In genomic region chr13:38009721-38010408, GRCm38 (mm10) we compare ENCODE assay signal across 15 mouse cellular contexts. TPM values are rescaled to one million over a fixed set of nuclear protein-coding genes. Genes with fewer than 3 reads are reported as not detected.
A peak's percentile ranks its signal among the peaks of the same experiment; 100 is the strongest.
DNase-seq lines count a peak whose midpoint lies in the region; ATAC-seq and TF ChIP-seq lines count a peak whose summit lies in the region.
"Had no signal": no experiment of that assay in that cellular context is flagged by ENCODE, and none has a peak within 500 bp of the region (broad histone marks: within the 10 kb centered on the region; RNA-seq: fewer than 3 reads in every experiment).

No protein-coding gene starts in this region.

- H3K9me3 ChIP-seq in liver, embryonic 16.5 days (replicated peaks; ENCODE audit: control insufficient read depth, low read length) = no peaks in the 10 kb centered on the region
- H3K9me3 ChIP-seq: limb, embryonic 10.5 days; midbrain, embryonic 15.5 days had no signal

- peak overlapping the region; percentile 47 for H3K4me2 ChIP-seq in liver, embryonic 16.5 days (ENCODE audit: low read depth, low read length)
- H3K4me2 ChIP-seq: heart, embryonic 12.5 days; midbrain, embryonic 15.5 days had no signal

- no peak for TF ChIP-seq CTCF in bone marrow, adult 2 months (IDR thresholded peaks at IDR 0.05; ENCODE audit: control insufficient read depth, insufficient read depth, low read length)
- TF ChIP-seq CTCF in spleen, adult 2 months (IDR thresholded peaks at IDR 0.05; ENCODE audit: extremely low read depth, insufficient read depth, insufficient read length, insufficient replicate concordance) = no peak

- peak overlapping the region; percentile 22; the same call in 1 of the 2 replicates for H3K9ac ChIP-seq in liver, embryonic 16.5 days (ENCODE audit: low read depth, low read length)
- H3K9ac ChIP-seq: heart, embryonic 12.5 days; midbrain, embryonic 15.5 days had no signal

- 5% methylated on average over 5 of the region's 5 CpGs for WGBS in bone marrow, adult 2 months
- 25% methylated on average over 5 of the region's 5 CpGs for WGBS in liver, embryonic 16.5 days (ENCODE audit: insufficient replicate concordance)
- WGBS in spleen, adult 2 months = 23% methylated on average over 5 of the region's 5 CpGs

- H3K27ac ChIP-seq in bone marrow, adult 2 months (ENCODE audit: control insufficient read depth, insufficient read depth, low read depth, low read length, poor library complexity) = peak overlapping the region; percentile 95
- H3K27ac ChIP-seq in liver, embryonic 16.5 days (ENCODE audit: low read length) = peak overlapping the region; percentile 86
- H3K27ac ChIP-seq in spleen, adult 2 months (ENCODE audit: insufficient read depth, low read length) = peak overlapping the region; percentile 76
- H3K27ac ChIP-seq: limb, embryonic 10.5 days; midbrain, embryonic 15.5 days had no signal

- DNase-seq in layer of hippocampus, adult 9-11 months = peak; percentile 48
- no peak for DNase-seq in layer of hippocampus, adult 9-10 months (ENCODE audit: low spot score)
- DNase-seq in spleen, adult 2 months (ENCODE audit: low read depth in 1 of 2, low spot score in 2 of 2) = peak in 1 of 2 experiments; percentile 22
- no peak for DNase-seq in gastrocnemius, adult 8-10 months (ENCODE audit: low spot score in 2 of 2)
- DNase-seq in left cerebral cortex, postnatal 14 days (ENCODE audit: low spot score in 2 of 2) = no peak
- DNase-seq: adrenal gland, postnatal 14 days; cerebellum, postnatal 10 days; kidney, adult 8-10 months; retina, postnatal 1 day had no signal

- H3K27me3 ChIP-seq in liver, embryonic 16.5 days (ENCODE audit: control insufficient read depth, insufficient read depth, low read depth, low read length) = no peaks in the 10 kb centered on the region
- H3K27me3 ChIP-seq in spleen, adult 2 months (ENCODE audit: control insufficient read depth, insufficient read depth, low read length) = no peaks in the 10 kb centered on the region
- H3K27me3 ChIP-seq: heart, embryonic 12.5 days; midbrain, embryonic 15.5 days had no signal

- H3K4me3 ChIP-seq in bone marrow, adult 2 months (replicated peaks; ENCODE audit: control insufficient read depth, low read depth, low read length) = no peak overlapping the region
- no peak overlapping the region for H3K4me3 ChIP-seq in liver, embryonic 16.5 days (ENCODE audit: low read depth, low read length)
- H3K4me3 ChIP-seq in spleen, adult 2 months (ENCODE audit: extremely low read depth, insufficient read depth, insufficient read length) = no peak overlapping the region
- H3K4me3 ChIP-seq: heart, embryonic 12.5 days; limb, embryonic 10.5 days; midbrain, embryonic 15.5 days had no signal

- peaks cover 7% of the 10 kb centered on the region for H3K4me1 ChIP-seq in bone marrow, adult 2 months (ENCODE audit: control insufficient read depth, insufficient read depth, low read length)
- peaks cover 11% of the 10 kb centered on the region for H3K4me1 ChIP-seq in liver, embryonic 16.5 days (ENCODE audit: control insufficient read depth, low read depth, low read length)
- peaks cover 6% of the 10 kb centered on the region; the same call in 1 of the 2 replicates for H3K4me1 ChIP-seq in spleen, adult 2 months (ENCODE audit: control insufficient read depth, insufficient read depth, insufficient read length)
- H3K4me1 ChIP-seq: heart, embryonic 12.5 days; limb, embryonic 10.5 days; midbrain, embryonic 15.5 days had no signal

- TF ChIP-seq POLR2A in bone marrow, adult 2 months (IDR thresholded peaks at IDR 0.05; ENCODE audit: borderline replicate concordance, control insufficient read depth, low read depth, low read length) = no peak
- no peak for TF ChIP-seq POLR2A in spleen, adult 2 months (IDR thresholded peaks at IDR 0.05; ENCODE audit: low read depth, low read length)

- ATAC-seq in liver, embryonic 16.5 days (ENCODE audit: low read depth) = peak; percentile 85
- no peak for ATAC-seq in activated CD4-positive, CD25-positive, alpha-beta regulatory T cell, adult 4 months
- ATAC-seq: midbrain, embryonic 15.5 days had no signal

- H3K36me3 ChIP-seq in liver, embryonic 16.5 days (ENCODE audit: control insufficient read depth, insufficient read depth) = no peaks in the 10 kb centered on the region
- no peaks in the 10 kb centered on the region for H3K36me3 ChIP-seq in spleen, adult 2 months (ENCODE audit: control insufficient read depth, insufficient read depth, low read length)
- H3K36me3 ChIP-seq: heart, embryonic 12.5 days; limb, embryonic 10.5 days; midbrain, embryonic 15.5 days had no signal

- intact Hi-C loops in left cerebral cortex, postnatal 14 days (cut with DNase I) = no loop called here

RNA-seq across cellular contexts. Expression of gene Ssr1, which starts 15.8 kb away (rescaled TPM):
- polyA plus RNA-seq in bone marrow, adult 2 months (2011; ENCODE audit: insufficient read depth, insufficient read length, low replicate concordance, missing spikeins) = 43.0 and 56.0 TPM in 2 replicates
- polyA plus RNA-seq in liver, embryonic 16.5 days (2015; fragmentation: Nextera tagmentation; extraction: Ambion mirVana) = 67.7 and 69.3 TPM in 2 replicates
- polyA plus RNA-seq in spleen, adult 2 months (2012; rRNA removed) = 3.9 and 4.1 TPM in 2 replicates
- total RNA-seq in gastrocnemius, adult 8-10 months (2022) = 10 to 100 TPM; 66.3 to 73.3 (median 69.5) TPM
- 100 to 1,000 TPM; 109 to 123 TPM for polyA plus RNA-seq in activated CD4-positive, CD25-positive, alpha-beta regulatory T cell, adult 4 months (2017; shearing (Covaris generic))
- 10 to 100 TPM; 82.2 to 87.8 TPM for total RNA-seq in left cerebral cortex, postnatal 14 days (2021)

RNA-seq across cellular contexts. Expression of gene Riok1, which starts 26.9 kb away (rescaled TPM):
- polyA plus RNA-seq in bone marrow, adult 2 months (2011; ENCODE audit: insufficient read depth, insufficient read length, low replicate concordance, missing spikeins) = 22.4 and 40.9 TPM in 2 replicates
- polyA plus RNA-seq in liver, embryonic 16.5 days (2015; fragmentation: Nextera tagmentation; extraction: Ambion mirVana) = 18.1 and 18.8 TPM in 2 replicates
- polyA plus RNA-seq in spleen, adult 2 months (2012; rRNA removed) = 13.0 and 17.1 TPM in 2 replicates
- total RNA-seq in gastrocnemius, adult 8-10 months (2022) = 10 to 100 TPM in 1 of 4 experiments, 1 to 10 TPM in 3; 5.2 to 10.7 (median 7.3) TPM
- 100 to 1,000 TPM in 1 of 2 experiments, 10 to 100 TPM in 1; 82.1 to 103 TPM for polyA plus RNA-seq in activated CD4-positive, CD25-positive, alpha-beta regulatory T cell, adult 4 months (2017; shearing (Covaris generic))
- total RNA-seq in left cerebral cortex, postnatal 14 days (2021) = 10 to 100 TPM; 20.4 to 24.3 TPM

RNA-seq across cellular contexts. Expression of gene Cage1, which starts 27.0 kb away (rescaled TPM):
- 0.70 and 0.74 TPM in 2 replicates for polyA plus RNA-seq in bone marrow, adult 2 months (2011; ENCODE audit: insufficient read depth, insufficient read length, low replicate concordance, missing spikeins)
- 0.25 and 0.40 TPM in 2 replicates for polyA plus RNA-seq in liver, embryonic 16.5 days (2015; fragmentation: Nextera tagmentation; extraction: Ambion mirVana)
- 0.06 and 0.08 TPM in 2 replicates for polyA plus RNA-seq in spleen, adult 2 months (2012; rRNA removed)
- total RNA-seq in gastrocnemius, adult 8-10 months (2022) = 1 to 10 TPM; 1.2 to 1.6 (median 1.3) TPM
- 1 to 10 TPM; 1.5 to 2.4 TPM for polyA plus RNA-seq in activated CD4-positive, CD25-positive, alpha-beta regulatory T cell, adult 4 months (2017; shearing (Covaris generic))
- total RNA-seq in left cerebral cortex, postnatal 14 days (2021) = 1 to 10 TPM; 3.3 to 3.4 TPM
